Mouse (Mus musculus) bone marrow macrophage, adult 2 months (primary cell): ENCODE measurements at regions not wholly inside any gene's neighbourhood (a gene's known extent, or its start where the extent isn't known, plus 50 kb on each side); places are given as distances from the start of the nearest gene placed in this dataset.

Source experiments
- CTCF ChIP-seq: IDR thresholded peaks from 2 replicates; pipeline ENCODE4 v1.5.1; 2012; ENCODE audit warnings: low read depth, mild to moderate bottlenecking, low read length, moderate library complexity
- POLR2A ChIP-seq: IDR thresholded peaks from 2 replicates; pipeline ENCODE4 v1.6.1; 2012; ENCODE audit warnings: mild to moderate bottlenecking, low read depth, low read length, borderline replicate concordance

DNA sequence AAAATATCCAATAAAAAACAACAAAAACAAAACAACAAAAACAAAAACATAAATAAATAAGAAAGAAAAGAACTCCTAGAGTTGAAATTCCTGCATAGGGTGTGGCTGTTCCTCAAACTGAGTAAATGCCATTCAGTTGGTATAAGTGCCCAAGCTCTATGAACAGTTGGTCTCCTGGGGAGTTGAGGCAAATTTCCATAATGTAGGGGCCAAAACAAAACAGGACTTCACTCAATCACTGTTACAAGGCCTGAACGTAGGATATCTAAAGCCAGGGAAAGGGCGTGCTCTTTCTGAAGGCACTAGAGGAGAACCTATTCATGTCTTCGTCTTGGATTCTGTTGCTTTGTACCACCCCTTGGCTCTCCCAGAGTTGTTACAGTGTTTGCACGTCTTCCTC is 188.5 kb upstream of the Maf start:
- no peak for TF ChIP-seq CTCF
- no peak for TF ChIP-seq POLR2A
